Mouse (Mus musculus) kidney, adult 9 months (tissue): ENCODE measurements around the gene Atl1.

Source experiments
- DNase-seq: peaks from one replicate; pipeline ENCODE4 v3.0.0; 2022

Gene Atl1

GRCm38 (mm10) chr12:69947502-69947901 is 55.1 kb downstream of the Atl1 start:
- no peak for DNase-seq

GRCm38 (mm10) chr12:69957378-69957777 is 65.0 kb downstream of the Atl1 start:
- no peak for DNase-seq

GRCm38 (mm10) chr12:69962468-69962867 is 70.1 kb downstream of the Atl1 start:
- DNase-seq = peak; percentile 83

GRCm38 (mm10) chr12:69963141-69963540 is 70.7 kb downstream of the Atl1 start:
- DNase-seq = no peak

DNA sequence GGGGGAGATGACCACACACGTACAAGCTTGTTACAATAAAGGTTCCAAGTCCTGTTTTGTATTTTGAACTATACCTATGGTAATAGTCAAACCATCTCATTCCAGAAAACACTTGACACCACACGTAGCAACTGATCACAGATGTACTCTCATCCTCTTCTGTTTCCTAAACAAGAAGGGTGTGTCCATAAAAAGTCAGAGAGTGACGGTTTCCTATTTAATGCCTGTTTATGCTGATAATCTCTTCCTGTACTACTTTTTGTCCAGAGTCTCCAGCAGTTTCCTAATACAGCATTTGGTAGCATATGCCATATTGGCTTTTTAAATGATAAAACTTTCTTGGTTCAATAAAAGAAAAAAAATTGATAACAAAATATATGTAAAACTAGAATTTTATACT is 73.2 kb downstream of the Atl1 start:
- no peak for DNase-seq

GRCm38 (mm10) chr12:69966071-69966470 is 73.7 kb downstream of the Atl1 start:
- DNase-seq = peak; percentile 29

- no peak for DNase-seq
Observed at GRCm38 (mm10) chr12:69967112-69967511, 74.7 kb downstream of the Atl1 start.

DNA sequence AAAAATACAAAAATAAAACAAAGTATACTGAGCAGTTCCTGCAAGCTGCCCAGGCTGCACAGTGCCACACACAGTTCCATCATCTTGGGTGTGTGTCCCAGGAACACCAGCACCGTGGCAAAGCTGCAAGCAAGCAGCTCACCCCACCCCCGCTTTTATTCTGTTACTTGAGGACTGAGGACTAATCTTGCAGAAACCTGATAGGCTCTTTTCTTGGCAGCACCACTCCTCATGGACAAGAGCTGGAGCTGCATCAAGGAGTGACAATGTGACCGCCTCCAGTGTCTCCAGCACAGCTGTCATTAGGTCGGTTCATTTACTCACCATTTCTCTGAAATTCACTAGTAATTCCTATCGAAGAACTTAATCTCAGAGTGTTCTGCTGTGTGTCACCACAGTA is 75.7 kb downstream of the Atl1 start:
- DNase-seq = no peak

GRCm38 (mm10) chr12:69973666-69974065 is 81.3 kb downstream of the Atl1 start:
- DNase-seq = no peak

DNA sequence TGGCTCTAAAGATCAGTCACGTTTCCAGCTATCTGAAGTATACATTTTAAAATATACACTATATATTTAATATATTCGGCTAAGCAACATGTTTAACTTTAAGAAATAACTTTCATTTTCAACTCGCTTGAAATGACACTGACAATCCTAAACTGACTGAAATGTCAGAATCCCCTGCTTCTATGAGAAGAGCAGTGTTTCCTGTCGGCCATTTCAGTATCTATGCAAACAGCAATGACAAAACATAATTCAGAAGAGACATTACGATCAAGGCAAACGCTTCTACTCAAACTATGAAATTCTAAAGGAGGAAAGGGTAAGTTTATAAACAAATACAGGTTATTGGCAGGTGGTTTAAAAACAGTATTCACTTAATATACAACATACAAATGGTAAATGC is 84.3 kb downstream of the Atl1 start:
- no peak for DNase-seq

GRCm38 (mm10) chr12:69977376-69977998 is 85.1 kb downstream of the Atl1 start:
- peak; percentile 54 for DNase-seq

GRCm38 (mm10) chr12:69982874-69983273 is 90.5 kb downstream of the Atl1 start:
- DNase-seq = peak; percentile 27

DNA sequence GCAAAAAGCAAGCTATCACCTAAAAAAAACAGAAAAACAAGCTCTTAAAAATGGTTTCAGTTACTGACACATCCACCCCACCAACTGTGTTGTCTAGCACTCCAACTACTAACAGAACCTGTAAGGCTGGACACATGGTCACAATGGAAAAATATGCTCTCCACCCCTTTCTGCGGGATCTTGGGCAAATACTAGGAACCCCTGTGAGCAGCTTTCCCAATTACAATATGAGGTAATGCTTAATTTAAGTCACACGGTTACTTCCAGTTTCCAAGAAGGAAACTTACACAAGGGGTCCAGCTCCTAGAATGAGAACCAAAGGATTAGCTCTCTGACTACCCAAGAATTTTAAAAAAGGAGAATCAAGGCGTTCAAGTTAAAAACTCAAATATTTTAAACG is 93.1 kb downstream of the Atl1 start:
- no peak for DNase-seq

DNA sequence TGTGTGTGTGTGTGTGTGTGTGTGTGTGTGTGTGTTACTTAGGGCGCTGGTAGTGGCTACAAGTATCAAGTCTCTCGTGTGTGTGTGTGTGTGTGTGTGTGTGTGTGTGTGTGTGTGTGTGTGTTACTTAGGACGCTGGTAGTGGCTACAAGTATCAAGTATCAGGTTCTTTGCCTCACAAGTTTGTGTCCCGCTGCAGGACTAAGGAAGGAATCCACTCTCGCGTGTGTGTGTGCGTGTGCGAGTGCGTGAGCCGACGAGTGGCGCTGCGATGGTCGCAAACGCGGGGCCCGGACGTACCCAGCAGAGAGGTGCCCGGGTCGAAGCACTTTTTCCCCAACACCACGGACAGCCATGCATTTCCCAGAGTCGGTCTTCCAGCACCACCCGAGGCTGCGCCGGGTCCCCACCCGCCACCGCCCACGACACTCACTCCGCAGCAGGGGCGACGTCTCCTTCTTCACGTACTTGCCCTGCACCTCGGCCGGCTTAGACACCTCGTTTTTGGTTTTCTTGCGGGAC is 93.9 kb downstream of the Atl1 start:
- DNase-seq = peak; percentile 19

DNA sequence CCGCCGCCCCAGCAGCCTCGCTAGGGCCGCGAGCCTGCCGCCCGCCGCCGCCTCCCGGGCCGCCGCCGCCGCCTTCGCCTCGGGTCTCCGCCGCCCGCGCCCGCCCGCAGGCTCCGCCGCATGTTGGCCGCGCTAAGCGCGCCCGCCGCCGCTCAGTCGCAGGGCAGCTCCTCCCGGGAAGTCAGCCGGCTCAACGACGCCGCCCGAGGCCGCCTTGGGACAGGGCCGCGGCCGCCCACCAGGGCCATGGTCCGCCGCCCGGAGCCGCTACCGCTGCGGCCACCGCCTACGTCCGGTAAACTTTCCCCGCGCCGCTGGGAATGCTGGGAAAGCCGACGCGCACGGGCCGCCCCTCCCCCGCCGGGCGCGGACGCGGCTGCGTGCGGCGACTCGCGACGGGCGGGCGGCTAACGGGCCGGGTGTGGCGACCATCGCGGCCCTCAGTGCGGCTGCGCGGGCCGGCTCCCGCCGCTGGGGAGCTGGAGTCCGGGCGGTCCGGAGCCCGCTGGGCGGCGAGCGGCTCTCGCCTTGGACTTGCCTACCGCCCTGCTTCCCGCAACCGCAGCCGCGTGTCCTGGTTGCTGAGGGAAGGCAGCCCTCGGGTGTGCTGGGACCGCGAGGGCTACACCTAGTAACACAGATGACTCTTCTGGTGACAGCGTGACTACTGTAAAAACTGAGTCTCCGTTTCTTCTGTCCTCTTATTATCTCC is 94.5 kb downstream of the Atl1 start, which contains the start of gene Sav1:
Gene Sav1, minus strand, starts transcription at position 217 of the 712 bp plus-strand sequence.
- peak; percentile 89 for DNase-seq

DNA sequence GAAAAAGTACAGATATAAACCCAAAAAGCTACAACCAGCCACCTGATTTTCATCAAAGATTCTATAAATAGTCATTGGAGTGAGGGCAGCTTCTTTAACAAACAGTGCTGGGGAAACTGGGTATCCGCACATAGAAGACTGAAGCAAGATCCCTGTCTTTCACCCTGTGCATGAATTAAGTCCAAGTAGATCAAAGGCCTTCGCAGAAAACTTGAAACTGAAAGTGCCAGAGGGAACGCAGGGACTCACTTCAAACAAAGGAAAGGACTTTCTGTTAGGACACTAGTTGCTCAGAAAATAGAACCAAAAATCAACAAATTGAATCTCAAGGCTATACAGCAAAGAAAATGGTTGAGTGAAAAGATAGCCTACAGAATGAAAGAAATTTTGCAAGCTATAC is 103.0 kb downstream of the Atl1 start:
- no peak for DNase-seq

- peak; percentile 31 for DNase-seq
Observed at GRCm38 (mm10) chr12:69998186-69998983, 106.0 kb downstream of the Atl1 start.

DNA sequence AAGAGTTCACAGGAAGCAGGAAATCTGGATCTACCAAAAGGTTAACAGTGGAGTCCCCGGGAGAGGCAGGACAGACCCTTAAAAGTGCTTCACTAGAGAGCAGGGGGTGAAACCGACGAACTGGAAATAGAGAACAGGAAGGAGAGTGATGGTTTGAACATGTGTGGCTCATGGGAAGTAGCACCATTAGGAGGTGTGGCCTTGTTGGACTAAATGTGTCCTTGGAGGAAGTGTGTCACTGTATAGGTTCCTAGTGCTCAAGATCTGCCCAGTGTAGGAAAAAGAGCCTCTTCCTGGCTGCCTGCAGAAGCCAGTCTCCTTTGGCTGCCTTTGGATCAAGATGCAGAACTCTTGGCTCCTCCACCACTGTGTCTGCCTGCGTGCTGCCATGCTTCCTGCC is 112.7 kb downstream of the Atl1 start:
- DNase-seq = no peak

GRCm38 (mm10) chr12:70010356-70010755 is 117.9 kb downstream of the Atl1 start:
- no peak for DNase-seq

GRCm38 (mm10) chr12:70011681-70012080 is 119.3 kb downstream of the Atl1 start:
- DNase-seq = no peak

GRCm38 (mm10) chr12:70015936-70016335 is 123.5 kb downstream of the Atl1 start:
- no peak for DNase-seq
